9 mouse cellular contexts compared by ENCODE assay signal in the genomic region with DNA sequence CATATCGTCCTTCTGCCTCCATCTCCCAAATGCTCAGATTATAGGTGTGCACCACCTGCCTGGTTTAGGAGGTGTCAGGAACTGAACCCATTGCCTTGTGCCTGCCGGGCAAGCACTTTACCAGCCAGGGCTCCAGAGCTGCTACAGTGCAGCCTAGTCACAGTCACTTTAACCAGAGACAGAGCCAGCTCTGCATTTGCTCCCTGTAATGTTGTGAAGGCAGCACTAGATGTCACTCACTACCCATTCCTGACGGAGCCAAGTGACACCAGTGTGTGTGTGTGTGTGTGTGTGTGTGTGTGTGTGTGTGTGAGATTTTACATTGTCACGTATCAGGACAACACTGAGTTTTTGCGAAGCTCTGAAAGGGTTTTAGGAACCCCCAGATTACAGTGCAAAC. TPM values are rescaled to one million over a fixed set of nuclear protein-coding genes. Genes with fewer than 3 reads are reported as not detected.
DNase-seq lines count a peak whose midpoint lies in the region.
"Had no signal": no experiment of that assay in that cellular context is flagged by ENCODE, and none has a peak within 500 bp of the region (broad histone marks: within the 10 kb centered on the region; RNA-seq: fewer than 3 reads in every experiment).

No protein-coding gene starts in this region.

- peak; percentile 28 for DNase-seq in adrenal gland, adult 2 months
- no peak for DNase-seq in adrenal gland, postnatal 4 days (ENCODE audit: low spot score in 2 of 2)
- peak; percentile 33 for DNase-seq in thymus, postnatal 0 days (ENCODE audit: low spot score)
- DNase-seq in thymus, postnatal 10 days (ENCODE audit: low spot score in 2 of 2) = no peak
- DNase-seq in forelimb bud, embryonic 11.5 days (ENCODE audit: low read depth, low spot score) = peak; percentile 9
- DNase-seq in layer of hippocampus, postnatal 10 days (ENCODE audit: low spot score in 2 of 2) = peak; percentile 57 to 59
- peak; percentile 23 for DNase-seq in naive thymus-derived CD4-positive, alpha-beta T cell, adult 2 months (ENCODE audit: low read depth)
- DNase-seq in urinary bladder, postnatal 36 days (ENCODE audit: low spot score in 2 of 2) = no peak

RNA-seq across cellular contexts. Expression of gene Adgrf3, which starts 4.0 kb away (rescaled TPM):
- total RNA-seq in adrenal gland, adult 2 months (2021) = not detected
- polyA plus RNA-seq in adrenal gland, adult 2 months (2012; rRNA removed) = not detected in 2 replicates
- total RNA-seq in adrenal gland, postnatal 4 days (2021) = under 1 TPM in 1 of 2 experiments, not detected in 1; 0.34 TPM
- 0.10 and 0.29 TPM in 2 replicates for polyA plus RNA-seq in thymus, postnatal 0 days (2015; fragmentation: Nextera tagmentation; extraction: Ambion mirVana)
- total RNA-seq in layer of hippocampus, postnatal 10 days (2021) = not detected
- total RNA-seq: neutrophil, adult 5-6 weeks had no signal

RNA-seq across cellular contexts. Expression of gene Selenoi, which starts 30.9 kb away (rescaled TPM):
- 10 to 100 TPM; 21.8 to 25.6 TPM for total RNA-seq in adrenal gland, adult 2 months (2021)
- 27.0 and 53.8 TPM in 2 replicates for polyA plus RNA-seq in adrenal gland, adult 2 months (2012; rRNA removed)
- total RNA-seq in adrenal gland, postnatal 4 days (2021) = 10 to 100 TPM; 27.2 to 30.9 TPM
- 12.7 and 13.3 TPM in 2 replicates for polyA plus RNA-seq in thymus, postnatal 0 days (2015; fragmentation: Nextera tagmentation; extraction: Ambion mirVana)
- 10 to 100 TPM; 59.5 to 61.1 TPM for total RNA-seq in layer of hippocampus, postnatal 10 days (2021)

RNA-seq across cellular contexts. Expression of gene Hadhb, which starts 46.5 kb away (rescaled TPM):
- total RNA-seq in adrenal gland, adult 2 months (2021) = 1,000 to 10,000 TPM in 1 of 2 experiments, 100 to 1,000 TPM in 1; 944 to 1,072 TPM
- polyA plus RNA-seq in adrenal gland, adult 2 months (2012; rRNA removed) = 65.7 and 66.9 TPM in 2 replicates
- total RNA-seq in adrenal gland, postnatal 4 days (2021) = 100 to 1,000 TPM; 407 to 479 TPM
- 182 and 193 TPM in 2 replicates for polyA plus RNA-seq in thymus, postnatal 0 days (2015; fragmentation: Nextera tagmentation; extraction: Ambion mirVana)
- 10 to 100 TPM; 68.6 to 75.7 TPM for total RNA-seq in layer of hippocampus, postnatal 10 days (2021)

RNA-seq across cellular contexts. Expression of gene Hadha, which starts 46.6 kb away (rescaled TPM):
- 100 to 1,000 TPM; 558 to 581 TPM for total RNA-seq in adrenal gland, adult 2 months (2021)
- polyA plus RNA-seq in adrenal gland, adult 2 months (2012; rRNA removed) = 72.9 and 82.6 TPM in 2 replicates
- 100 to 1,000 TPM; 374 to 422 TPM for total RNA-seq in adrenal gland, postnatal 4 days (2021)
- 111 and 124 TPM in 2 replicates for polyA plus RNA-seq in thymus, postnatal 0 days (2015; fragmentation: Nextera tagmentation; extraction: Ambion mirVana)
- 10 to 100 TPM; 69.7 to 95.5 TPM for total RNA-seq in layer of hippocampus, postnatal 10 days (2021)

Comparison
In these comparisons a context has a peak if more than half of its experiments do, and no peak if none do; other contexts are left out.
1. DNase-seq: peak in adrenal gland, adult 2 months (single experiment), thymus, postnatal 0 days (single experiment), forelimb bud, embryonic 11.5 days (single experiment), layer of hippocampus, postnatal 10 days (2 of 2) and naive thymus-derived CD4-positive, alpha-beta T cell, adult 2 months (single experiment); none in adrenal gland, postnatal 4 days (0 of 2), thymus, postnatal 10 days (0 of 2) and urinary bladder, postnatal 36 days (0 of 2).
2. RNA of gene Hadhb, which starts 46.5 kb away (total RNA-seq): 944 to 1,072 TPM in adrenal gland, adult 2 months and 407 to 479 TPM in adrenal gland, postnatal 4 days; 68.6 to 75.7 TPM in layer of hippocampus, postnatal 10 days; every median in the first group is over 4 times any median in the second.